ENCODE assay signal across 9 mouse cellular contexts in genomic region chr2:30833644-30834043, GRCm38 (mm10). TPM values are rescaled to one million over a fixed set of nuclear protein-coding genes. Genes with fewer than 3 reads are reported as not detected.
A peak's percentile ranks its signal among the peaks of the same experiment; 100 is the strongest.
DNase-seq lines count a peak whose midpoint lies in the region; ATAC-seq lines count a peak whose summit lies in the region.
"Had no signal": no experiment of that assay in that cellular context is flagged by ENCODE, and none has a peak within 500 bp of the region (broad histone marks: within the 10 kb centered on the region; RNA-seq: fewer than 3 reads in every experiment).

No protein-coding gene starts in this region.

- no peak overlapping the region for H3K4me2 ChIP-seq in heart, embryonic 12.5 days
- H3K4me2 ChIP-seq in neural tube, embryonic 15.5 days, result no peak overlapping the region
- H3K4me2 ChIP-seq: lung, embryonic 15.5 days had no signal

- H3K9me3 ChIP-seq in heart, embryonic 12.5 days (replicated peaks), result no peaks in the 10 kb centered on the region
- no peaks in the 10 kb centered on the region for H3K9me3 ChIP-seq in neural tube, embryonic 15.5 days (replicated peaks)
- H3K9me3 ChIP-seq: lung, embryonic 15.5 days had no signal

- intact Hi-C loops in heart, postnatal 14 days (cut with DNase I), result loop anchor here (5.0 kb wide), 1 partner anchor 99 kb away; no protein-coding TSS in a partner anchor

- no peak for ATAC-seq in heart, embryonic 12.5 days (ENCODE audit: insufficient number of reproducible peaks, low FRiP score)
- ATAC-seq in neural tube, embryonic 15.5 days (ENCODE audit: low FRiP score), result no peak

- peak overlapping the region; percentile 76 for H3K27ac ChIP-seq in heart, embryonic 12.5 days (ENCODE audit: poor library complexity, severe bottlenecking)
- no peak overlapping the region for H3K27ac ChIP-seq in neural tube, embryonic 15.5 days (replicated peaks)
- H3K27ac ChIP-seq: lung, embryonic 15.5 days had no signal

- DNase-seq in heart, postnatal 14 days, result no peak
- DNase-seq in neural tube, embryonic 10.5 days (ENCODE audit: extremely low spot score, low spot score), result peak; percentile 47
- DNase-seq in forelimb bud, embryonic 11.5 days (ENCODE audit: low read depth, low spot score), result peak; percentile 89
- no peak for DNase-seq in T-cell, adult 2 months (ENCODE audit: low spot score)
- DNase-seq in urinary bladder, adult 18-20 months (ENCODE audit: low spot score in 2 of 2), result no peak
- DNase-seq: cerebellum, adult 9-11 months had no signal

- H3K4me1 ChIP-seq in heart, embryonic 12.5 days (replicated peaks), result peaks cover 40% of the 10 kb centered on the region
- peaks cover 19% of the 10 kb centered on the region for H3K4me1 ChIP-seq in neural tube, embryonic 15.5 days

- H3K9ac ChIP-seq in heart, embryonic 12.5 days, result no peak overlapping the region
- H3K9ac ChIP-seq in neural tube, embryonic 15.5 days (replicated peaks), result no peak overlapping the region
- H3K9ac ChIP-seq: lung, embryonic 15.5 days had no signal

- H3K27me3 ChIP-seq in heart, embryonic 12.5 days (replicated peaks), result no peaks in the 10 kb centered on the region
- peaks cover 10% of the 10 kb centered on the region for H3K27me3 ChIP-seq in neural tube, embryonic 15.5 days (replicated peaks)
- H3K27me3 ChIP-seq: lung, embryonic 15.5 days had no signal

- 57% methylated on average over 5 of the region's 5 CpGs for WGBS in heart, embryonic 12.5 days
- 64% methylated on average over 5 of the region's 5 CpGs for WGBS in neural tube, embryonic 15.5 days

- no peak overlapping the region for H3K4me3 ChIP-seq in heart, embryonic 12.5 days
- H3K4me3 ChIP-seq in neural tube, embryonic 15.5 days (replicated peaks), result no peak overlapping the region
- H3K4me3 ChIP-seq: lung, embryonic 15.5 days had no signal

- no peaks in the 10 kb centered on the region for H3K36me3 ChIP-seq in heart, embryonic 12.5 days
- H3K36me3 ChIP-seq in neural tube, embryonic 15.5 days, result no peaks in the 10 kb centered on the region
- H3K36me3 ChIP-seq: lung, embryonic 15.5 days had no signal

RNA-seq across cellular contexts. Expression of gene Prrx2, which starts 1.1 kb away (rescaled TPM):
- polyA plus RNA-seq in heart, embryonic 12.5 days (2016; fragmentation: Nextera tagmentation; extraction: Ambion mirVana), result 58.8 and 63.9 TPM in 2 replicates
- 1 to 10 TPM in 1 of 2 experiments, under 1 TPM in 1; 0.80 to 1.2 TPM for total RNA-seq in heart, postnatal 14 days (2021)
- 1.8 and 2.7 TPM in 2 replicates for polyA plus RNA-seq in neural tube, embryonic 15.5 days (2015; fragmentation: Nextera tagmentation; extraction: Ambion mirVana)

RNA-seq across cellular contexts. Expression of gene Asb6, which starts 3.5 kb away (rescaled TPM):
- polyA plus RNA-seq in heart, embryonic 12.5 days (2016; fragmentation: Nextera tagmentation; extraction: Ambion mirVana), result 24.2 and 25.5 TPM in 2 replicates
- 1 to 10 TPM; 7.9 to 9.0 TPM for total RNA-seq in heart, postnatal 14 days (2021)
- 40.7 and 44.0 TPM in 2 replicates for polyA plus RNA-seq in neural tube, embryonic 15.5 days (2015; fragmentation: Nextera tagmentation; extraction: Ambion mirVana)

RNA-seq across cellular contexts. Expression of gene Ntmt1, which starts 26.0 kb away (rescaled TPM):
- polyA plus RNA-seq in heart, embryonic 12.5 days (2016; fragmentation: Nextera tagmentation; extraction: Ambion mirVana), result 77.2 and 78.8 TPM in 2 replicates
- 10 to 100 TPM; 30.0 to 34.5 TPM for total RNA-seq in heart, postnatal 14 days (2021)
- polyA plus RNA-seq in neural tube, embryonic 15.5 days (2015; fragmentation: Nextera tagmentation; extraction: Ambion mirVana), result 92.6 and 107 TPM in 2 replicates

RNA-seq across cellular contexts. Expression of gene 1700001O22Rik, which starts 30.2 kb away (rescaled TPM):
- polyA plus RNA-seq in heart, embryonic 12.5 days (2016; fragmentation: Nextera tagmentation; extraction: Ambion mirVana), result 1.0 and 2.2 TPM in 2 replicates
- total RNA-seq in heart, postnatal 14 days (2021), result 1 to 10 TPM in 1 of 2 experiments, under 1 TPM in 1; 0.57 to 1.0 TPM
- 1.5 and 2.2 TPM in 2 replicates for polyA plus RNA-seq in neural tube, embryonic 15.5 days (2015; fragmentation: Nextera tagmentation; extraction: Ambion mirVana)

Comparison
In these comparisons a context has a peak if more than half of its experiments do, and no peak if none do; other contexts are left out.
1. DNase-seq: peak in neural tube, embryonic 10.5 days (single experiment) and forelimb bud, embryonic 11.5 days (single experiment); none in heart, postnatal 14 days (0 of 2), T-cell, adult 2 months (single experiment) and urinary bladder, adult 18-20 months (0 of 2).
2. RNA of gene Prrx2, which starts 1.1 kb away (polyA plus RNA-seq): 58.8 to 63.9 TPM in heart, embryonic 12.5 days; 1.8 to 2.7 TPM in neural tube, embryonic 15.5 days; every median in the first group is over 10 times any median in the second.